Mouse (Mus musculus) left cerebral cortex, adult 11 months (tissue): ENCODE measurements around the gene Ankrd40.

Source experiments
- DNase-seq: peaks from one replicate; pipeline ENCODE4 v3.0.0; 2022; ENCODE audit warnings: low spot score

Ankrd40 gene

GRCm38 (mm10) chr11:94327693-94328643 lies at the start of gene Ankrd40:
Gene Ankrd40, plus strand, starts transcription at chr11:94328001.
- DNase-seq, result peak; percentile 96

GRCm38 (mm10) chr11:94281199-94282181 lies 46.3 kb upstream of the Ankrd40 start, which contains the start of gene Gm21885:
Gene Gm21885, plus strand, starts transcription at chr11:94281873.
- no peak for DNase-seq

GRCm38 (mm10) chr11:94282291-94282690 lies 45.5 kb upstream of the Ankrd40 start:
- no peak for DNase-seq

GRCm38 (mm10) chr11:94283536-94284099 lies 44.2 kb upstream of the Ankrd40 start:
- no peak for DNase-seq

- no peak for DNase-seq
Measured at GRCm38 (mm10) chr11:94285886-94286574, 41.8 kb upstream of the Ankrd40 start.

GRCm38 (mm10) chr11:94287105-94287504 lies 40.7 kb upstream of the Ankrd40 start:
- DNase-seq, result no peak

GRCm38 (mm10) chr11:94290062-94290740 lies 37.6 kb upstream of the Ankrd40 start:
- DNase-seq, result no peak

GRCm38 (mm10) chr11:94294996-94295845 lies 32.6 kb upstream of the Ankrd40 start:
- no peak for DNase-seq

- no peak for DNase-seq
Measured at GRCm38 (mm10) chr11:94312733-94313132, 15.1 kb upstream of the Ankrd40 start.

GRCm38 (mm10) chr11:94314098-94314652 lies 13.6 kb upstream of the Ankrd40 start:
- no peak for DNase-seq

- DNase-seq, result no peak
Measured at GRCm38 (mm10) chr11:94315308-94315707, 12.5 kb upstream of the Ankrd40 start.

- no peak for DNase-seq
Measured at GRCm38 (mm10) chr11:94316528-94316927, 11.3 kb upstream of the Ankrd40 start.

GRCm38 (mm10) chr11:94317014-94317413 lies 10.8 kb upstream of the Ankrd40 start:
- no peak for DNase-seq

- DNase-seq, result no peak
Measured at GRCm38 (mm10) chr11:94317515-94317914, 10.3 kb upstream of the Ankrd40 start.

GRCm38 (mm10) chr11:94318056-94318455 lies 9.7 kb upstream of the Ankrd40 start:
- no peak for DNase-seq

GRCm38 (mm10) chr11:94320969-94321930 lies 6.6 kb upstream of the Ankrd40 start:
- no peak for DNase-seq

- DNase-seq, result peak; percentile 86
Measured at GRCm38 (mm10) chr11:94321931-94322400, 5.8 kb upstream of the Ankrd40 start, which contains the start of gene Luc7l3. Gene Luc7l3, minus strand, starts transcription at chr11:94321988.

GRCm38 (mm10) chr11:94322636-94323035 lies 5.2 kb upstream of the Ankrd40 start:
- DNase-seq, result no peak
